Mouse (Mus musculus): ENCODE measurements around the gene Ahrr.

Ahrr gene

GRCm38 (mm10) chr13:74245214-74245898 is 46.8 kb downstream of the Ahrr start:
- in situ Hi-C loops (cut with MboI, MseI), result no loop called here

- in situ Hi-C loops (cut with MboI, MseI), result no loop called here
Observed at GRCm38 (mm10) chr13:74237574-74237973, 54.6 kb downstream of the Ahrr start.

GRCm38 (mm10) chr13:74220659-74221058 is 71.5 kb downstream of the Ahrr start:
- in situ Hi-C loops (cut with MboI, MseI), result no loop called here

GRCm38 (mm10) chr13:74218441-74218840 is 73.7 kb downstream of the Ahrr start:
- in situ Hi-C loops (cut with MboI, MseI), result no loop called here

GRCm38 (mm10) chr13:74208986-74209345 is 83.2 kb downstream of the Ahrr start:
- in situ Hi-C loops (cut with MboI, MseI), result no loop called here

GRCm38 (mm10) chr13:74208317-74208985 is 83.7 kb downstream of the Ahrr start, which contains the start of gene Exoc3:
Gene Exoc3, minus strand, starts transcription at chr13:74208732.
- in situ Hi-C loops (cut with MboI, MseI), result no loop called here

- in situ Hi-C loops (cut with MboI, MseI), result no loop called here
Observed at GRCm38 (mm10) chr13:74196451-74196850, 95.7 kb downstream of the Ahrr start.

- in situ Hi-C loops (cut with MboI, MseI), result no loop called here
Observed at GRCm38 (mm10) chr13:74192613-74193012, 99.5 kb downstream of the Ahrr start.

- in situ Hi-C loops (cut with MboI, MseI), result no loop called here
Observed at GRCm38 (mm10) chr13:74183011-74183695, 109.0 kb downstream of the Ahrr start.

GRCm38 (mm10) chr13:74172036-74172435 is 120.1 kb downstream of the Ahrr start:
- in situ Hi-C loops (cut with MboI, MseI), result no loop called here

- in situ Hi-C loops (cut with MboI, MseI), result no loop called here
Observed at GRCm38 (mm10) chr13:74169446-74170164, 122.5 kb downstream of the Ahrr start.

GRCm38 (mm10) chr13:74167492-74167891 is 124.6 kb downstream of the Ahrr start:
- in situ Hi-C loops (cut with MboI, MseI), result no loop called here

- in situ Hi-C loops (cut with MboI, MseI), result no loop called here
Observed at GRCm38 (mm10) chr13:74167057-74167413, 125.1 kb downstream of the Ahrr start.

GRCm38 (mm10) chr13:74166348-74167056 is 125.6 kb downstream of the Ahrr start:
- in situ Hi-C loops (cut with MboI, MseI), result no loop called here
